Mouse (Mus musculus): ENCODE results near the gene Oxld1. TPM values are rescaled to one million over a fixed set of nuclear protein-coding genes. Genes with fewer than 3 reads are reported as not detected.

Gene Oxld1
- total and polyA plus RNA-seq, 2 experiments from 2014 or later = 40.1 to 69.2 TPM

GRCm38 (mm10) chr11:120489054-120489761, 31.3 kb upstream of the Oxld1 start:
- Histone ChIP-seq H3K9ac (replicated peaks; ENCODE audit: low read depth, low read length) (no peak overlapping the region), H3K4me2 (ENCODE audit: low read depth, low read length) (no peak overlapping the region), H3K27ac (ENCODE audit: low read depth) (peak overlapping the region; percentile 22; the same call in 1 of the 2 replicates), H3K4me3 (ENCODE audit: low read depth, low read length) (no peak overlapping the region), H3K9me3 (replicated peaks; ENCODE audit: control insufficient read depth, low read length) (no peaks in the 10 kb centered on the region), H3K36me3 (replicated peaks; ENCODE audit: control insufficient read depth, insufficient read depth, low read length) (peaks cover 29% of the 10 kb centered on the region), H3K4me1 (ENCODE audit: control insufficient read depth, insufficient read depth) (peaks cover 26% of the 10 kb centered on the region), H3K27me3 (ENCODE audit: control insufficient read depth, insufficient read depth, low read length) (no peaks in the 10 kb centered on the region)
- ATAC-seq (ENCODE audit: insufficient read depth, low read depth) (0 out of 2 replicates have a peak, but pooled peaks have one; percentile 12), DNase-seq (ENCODE audit: low spot score) (peak; percentile 91)
- WGBS = 60% methylated on average over 4 of the region's 4 CpGs
- peak; percentile 88 for TF ChIP-seq CTCF (IDR thresholded peaks at IDR 0.05; ENCODE audit: low read depth)
- TF ChIP-seq EP300 (IDR thresholded peaks at IDR 0.05; ENCODE audit: low read depth) = 0 out of 2 replicates have a peak, but pooled peaks have one; percentile 38

- DNase-seq (ENCODE audit: low spot score) (no peak), ATAC-seq (ENCODE audit: insufficient read depth, low read depth) (no peak)
- H3K27me3 ChIP-seq (ENCODE audit: control insufficient read depth, insufficient read depth, low read length) = no peaks in the 10 kb centered on the region
- no peak overlapping the region for H3K4me2 ChIP-seq (ENCODE audit: low read depth, low read length)
- H3K27ac ChIP-seq (ENCODE audit: low read depth) = no peak overlapping the region
- TF ChIP-seq EP300 (IDR thresholded peaks at IDR 0.05; ENCODE audit: low read depth) = no peak
- TF ChIP-seq CTCF (IDR thresholded peaks at IDR 0.05; ENCODE audit: low read depth) = no peak
- peaks cover 32% of the 10 kb centered on the region for H3K4me1 ChIP-seq (ENCODE audit: control insufficient read depth, insufficient read depth)
- no peak overlapping the region for H3K9ac ChIP-seq (replicated peaks; ENCODE audit: low read depth, low read length)
- 70% methylated on average over 4 of the region's 4 CpGs for WGBS
- H3K9me3 ChIP-seq (replicated peaks; ENCODE audit: control insufficient read depth, low read length) = no peaks in the 10 kb centered on the region
- H3K36me3 ChIP-seq (replicated peaks; ENCODE audit: control insufficient read depth, insufficient read depth, low read length) = peaks cover 29% of the 10 kb centered on the region
- H3K4me3 ChIP-seq (ENCODE audit: low read depth, low read length) = no peak overlapping the region
Observed at GRCm38 (mm10) chr11:120488516-120488915, 30.6 kb upstream of the Oxld1 start.

GRCm38 (mm10) chr11:120485251-120485650, 27.4 kb upstream of the Oxld1 start:
- no peak for TF ChIP-seq EP300 (IDR thresholded peaks at IDR 0.05; ENCODE audit: low read depth)
- TF ChIP-seq CTCF (IDR thresholded peaks at IDR 0.05; ENCODE audit: low read depth) = no peak
- Histone ChIP-seq H3K27me3 (ENCODE audit: control insufficient read depth, insufficient read depth, low read length) (no peaks in the 10 kb centered on the region), H3K9ac (replicated peaks; ENCODE audit: low read depth, low read length) (peak overlapping the region; percentile 91), H3K36me3 (replicated peaks; ENCODE audit: control insufficient read depth, insufficient read depth, low read length) (peaks cover 61% of the 10 kb centered on the region), H3K4me1 (ENCODE audit: control insufficient read depth, insufficient read depth) (peaks cover 12% of the 10 kb centered on the region), H3K4me3 (ENCODE audit: low read depth, low read length) (peak overlapping the region; percentile 97), H3K27ac (ENCODE audit: low read depth) (peak overlapping the region; percentile 81), H3K4me2 (ENCODE audit: low read depth, low read length) (peak overlapping the region; percentile 84), H3K9me3 (replicated peaks; ENCODE audit: control insufficient read depth, low read length) (no peaks in the 10 kb centered on the region)
- ATAC-seq (ENCODE audit: insufficient read depth, low read depth) = no peak
- DNase-seq (ENCODE audit: low spot score) = no peak
- 6% methylated on average over 10 of the region's 10 CpGs for WGBS

- Histone ChIP-seq H3K9ac (replicated peaks; ENCODE audit: low read depth, low read length) (peak within 1 kb of the TSS; percentile 91), H3K36me3 (replicated peaks; ENCODE audit: control insufficient read depth, insufficient read depth, low read length) (peaks cover 70% of the 10 kb centered on the region), H3K4me3 (ENCODE audit: low read depth, low read length) (peak within 1 kb of the TSS; percentile 97), H3K9me3 (replicated peaks; ENCODE audit: control insufficient read depth, low read length) (no peaks in the 10 kb centered on the region), H3K4me1 (ENCODE audit: control insufficient read depth, insufficient read depth) (peaks cover 12% of the 10 kb centered on the region), H3K27me3 (ENCODE audit: control insufficient read depth, insufficient read depth, low read length) (no peaks in the 10 kb centered on the region), H3K27ac (ENCODE audit: low read depth) (peak within 1 kb of the TSS; percentile 81), H3K4me2 (ENCODE audit: low read depth, low read length) (peak within 1 kb of the TSS; percentile 84)
- WGBS = under 1% methylated on average over 60 of the region's 60 CpGs
- TF ChIP-seq EP300 (IDR thresholded peaks at IDR 0.05; ENCODE audit: low read depth) (peak; percentile 88), CTCF (IDR thresholded peaks at IDR 0.05; ENCODE audit: low read depth) (0 out of 2 replicates have a peak, but pooled peaks have one; percentile 0)
- peak; percentile 95 for ATAC-seq (ENCODE audit: insufficient read depth, low read depth)
- peak; percentile 96 for DNase-seq (ENCODE audit: low spot score)
Observed at GRCm38 (mm10) chr11:120484265-120484981, 26.6 kb upstream of the Oxld1 start, which contains the start of gene Mrpl12. TSS of gene Mrpl12 (plus strand) at chr11:120484613.

GRCm38 (mm10) chr11:120483448-120483934, 25.6 kb upstream of the Oxld1 start:
- no peak for DNase-seq (ENCODE audit: low spot score)
- 73% methylated on average over 7 of the region's 7 CpGs for WGBS
- Histone ChIP-seq H3K9me3 (replicated peaks; ENCODE audit: control insufficient read depth, low read length) (no peaks in the 10 kb centered on the region), H3K9ac (replicated peaks; ENCODE audit: low read depth, low read length) (no peak overlapping the region), H3K4me1 (ENCODE audit: control insufficient read depth, insufficient read depth) (peaks cover 12% of the 10 kb centered on the region), H3K36me3 (replicated peaks; ENCODE audit: control insufficient read depth, insufficient read depth, low read length) (peaks cover 72% of the 10 kb centered on the region), H3K4me3 (ENCODE audit: low read depth, low read length) (no peak overlapping the region), H3K4me2 (ENCODE audit: low read depth, low read length) (no peak overlapping the region; the same call in 1 of the 2 replicates), H3K27me3 (ENCODE audit: control insufficient read depth, insufficient read depth, low read length) (no peaks in the 10 kb centered on the region), H3K27ac (ENCODE audit: low read depth) (peak overlapping the region; percentile 69; the same call in 1 of the 2 replicates)
- ATAC-seq (ENCODE audit: insufficient read depth, low read depth) = no peak
- TF ChIP-seq CTCF (IDR thresholded peaks at IDR 0.05; ENCODE audit: low read depth) (no peak), EP300 (IDR thresholded peaks at IDR 0.05; ENCODE audit: low read depth) (no peak)
